Mouse (Mus musculus) embryo, embryonic 10.5 days (tissue): ENCODE data around the gene Nploc4.
A peak's percentile ranks its signal among the peaks of the same experiment; 100 is the strongest.
"Not testable (repeated sequence)": the region's sequence is repeated elsewhere in the genome, so short reads cannot be mapped to it uniquely, and the experiment has no call there.

Experiments used
- DNase-seq: peaks from one replicate; pipeline ENCODE4 v3.0.0-alpha.2; 2015; ENCODE audit warnings: low spot score

Gene Nploc4

DNA sequence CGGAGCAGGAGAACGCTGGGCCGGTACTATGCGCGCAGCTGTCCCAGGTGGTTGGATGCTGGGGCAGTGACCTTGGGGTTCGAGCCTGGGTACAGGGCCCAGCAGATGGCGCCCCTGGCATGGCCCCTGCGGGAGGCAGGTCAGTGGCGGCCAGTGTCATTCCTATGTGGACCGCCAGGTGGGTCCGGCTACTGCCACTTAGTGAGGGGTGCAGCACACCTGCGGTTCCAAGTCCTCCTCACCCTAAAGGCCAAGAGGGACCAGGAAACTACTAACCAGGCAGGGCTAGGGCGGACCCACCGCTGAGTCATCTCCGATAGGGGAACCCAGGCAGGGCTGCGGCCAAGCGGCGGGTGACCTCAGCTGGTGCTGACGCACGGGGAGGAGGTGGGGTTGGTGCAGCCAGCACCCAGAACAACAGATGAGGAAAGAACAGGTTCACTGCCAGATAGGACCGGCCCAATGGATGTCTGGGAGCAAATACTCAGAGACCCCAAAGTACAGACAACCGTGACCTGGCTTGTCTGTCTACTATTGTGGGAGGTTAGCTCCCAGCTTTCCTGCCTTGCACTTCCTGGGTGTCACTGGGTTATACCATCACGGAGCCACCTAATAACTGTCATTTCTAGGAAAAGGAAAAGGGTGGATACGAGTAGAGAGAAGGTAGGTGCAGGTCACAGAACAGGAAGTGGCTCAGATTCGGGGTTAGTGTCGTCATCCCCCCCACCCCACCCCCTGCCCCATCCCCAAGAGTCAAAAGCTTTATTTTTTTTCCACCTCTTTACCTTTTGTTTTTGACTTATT lies 83.8 kb downstream of the Nploc4 start:
- DNase-seq, result peak; percentile 73

GRCm38 (mm10) chr11:120352571-120353290 lies 84.8 kb downstream of the Nploc4 start:
- no peak for DNase-seq

DNA sequence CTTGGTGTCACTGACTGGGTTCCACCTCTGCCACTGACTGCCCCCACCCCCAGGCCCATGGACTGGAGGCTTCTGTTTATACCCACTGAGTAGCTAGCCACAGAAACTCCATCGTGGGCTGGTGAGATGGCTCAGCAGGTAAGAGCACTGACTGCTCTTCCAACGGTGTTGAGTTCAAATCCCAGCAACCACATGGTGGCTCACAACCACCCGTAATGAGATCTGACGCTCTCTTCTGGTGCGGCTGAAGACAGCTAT lies 85.5 kb downstream of the Nploc4 start:
- not testable (repeated sequence) for DNase-seq

DNA sequence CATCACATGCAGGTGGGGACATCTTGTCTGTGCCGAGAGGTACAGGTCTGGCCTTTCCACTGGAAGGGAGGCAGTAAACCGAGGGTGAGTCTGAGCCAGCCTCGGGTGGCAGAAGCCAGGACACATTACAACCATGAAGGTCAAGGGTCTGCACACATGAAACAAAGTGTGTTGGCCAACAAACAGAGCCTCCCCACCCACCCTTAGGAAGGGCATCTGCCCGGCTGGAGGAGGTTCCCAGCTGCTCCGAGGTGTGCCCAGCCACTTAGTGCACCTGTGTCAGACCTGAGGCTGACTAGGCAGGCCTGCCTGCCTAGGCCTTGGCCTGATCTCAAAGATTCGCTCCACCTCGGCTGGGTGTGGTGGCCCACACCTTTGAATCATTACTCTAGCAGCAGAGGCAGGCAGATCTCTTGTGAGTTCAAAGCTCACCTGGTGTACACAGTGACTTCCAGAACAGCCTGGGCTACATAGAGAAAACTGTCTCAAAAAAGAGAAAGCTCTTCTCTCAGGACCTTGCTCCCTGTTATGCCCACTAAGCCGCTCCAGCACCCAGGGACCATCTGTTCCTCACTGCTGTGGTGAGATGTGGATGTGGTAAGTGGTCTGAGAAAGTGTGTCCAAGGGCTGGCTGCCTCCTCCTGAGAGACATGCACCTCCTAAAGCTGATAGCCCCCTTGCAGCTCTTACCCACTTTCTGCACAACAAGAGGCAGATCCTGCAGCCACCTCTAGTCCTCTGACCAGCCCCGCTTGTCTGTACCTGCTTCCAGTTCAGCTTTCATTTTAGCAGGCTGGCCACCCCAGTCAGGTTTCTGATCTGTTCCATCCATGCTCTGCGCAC lies 86.0 kb downstream of the Nploc4 start:
- no peak for DNase-seq

DNA sequence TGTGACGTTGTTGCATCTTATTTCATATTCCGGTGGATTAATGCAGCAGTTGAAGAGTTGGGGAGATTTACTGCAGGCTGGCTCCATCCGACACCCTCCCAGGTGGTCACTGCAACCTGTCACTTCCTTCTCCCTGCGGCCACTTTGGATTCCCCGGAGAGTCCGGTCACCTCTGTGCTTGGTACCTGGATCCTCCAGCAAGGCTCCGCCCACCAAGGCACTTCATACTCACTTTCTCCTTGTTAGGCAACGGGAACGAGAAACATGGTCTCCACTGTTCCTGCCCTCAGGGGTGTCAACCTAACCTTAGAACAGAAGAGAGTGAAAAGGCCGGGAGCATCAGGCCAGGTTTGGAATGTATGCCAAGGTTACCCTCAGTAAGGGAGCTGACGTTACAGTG lies 86.8 kb downstream of the Nploc4 start:
- peak; percentile 55 for DNase-seq

GRCm38 (mm10) chr11:120349986-120350702 lies 87.4 kb downstream of the Nploc4 start:
- DNase-seq, result peak; percentile 96

DNA sequence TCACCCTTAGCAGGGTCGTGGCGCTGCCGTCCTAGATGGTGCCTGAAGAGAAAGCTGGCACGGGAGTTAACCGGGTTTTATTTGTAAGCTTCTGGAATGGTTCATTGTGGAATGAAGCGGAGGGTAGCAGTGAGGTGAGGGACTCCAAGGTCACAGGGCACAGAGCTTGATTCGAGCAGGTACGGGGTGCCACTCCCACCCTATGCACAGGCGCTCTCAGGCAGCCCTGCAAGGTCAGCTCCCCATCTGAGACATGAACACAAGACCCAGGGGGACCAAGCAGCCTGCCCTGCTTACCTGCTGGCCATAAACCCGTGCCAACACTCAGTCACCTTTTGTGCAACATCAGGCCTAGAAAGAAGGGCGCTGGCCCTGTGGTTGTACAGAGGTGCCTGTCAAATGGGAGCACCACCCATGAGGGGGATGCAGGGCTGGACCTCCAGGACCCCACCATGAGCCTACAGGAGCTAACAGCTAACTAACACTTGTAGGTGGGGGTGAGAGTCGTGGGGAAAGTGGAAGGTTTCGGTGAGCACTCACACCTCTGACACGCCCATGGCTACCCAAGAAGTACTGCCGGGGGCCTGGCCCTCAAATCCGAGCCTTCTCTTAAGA lies 88.0 kb downstream of the Nploc4 start:
- DNase-seq, result no peak

DNA sequence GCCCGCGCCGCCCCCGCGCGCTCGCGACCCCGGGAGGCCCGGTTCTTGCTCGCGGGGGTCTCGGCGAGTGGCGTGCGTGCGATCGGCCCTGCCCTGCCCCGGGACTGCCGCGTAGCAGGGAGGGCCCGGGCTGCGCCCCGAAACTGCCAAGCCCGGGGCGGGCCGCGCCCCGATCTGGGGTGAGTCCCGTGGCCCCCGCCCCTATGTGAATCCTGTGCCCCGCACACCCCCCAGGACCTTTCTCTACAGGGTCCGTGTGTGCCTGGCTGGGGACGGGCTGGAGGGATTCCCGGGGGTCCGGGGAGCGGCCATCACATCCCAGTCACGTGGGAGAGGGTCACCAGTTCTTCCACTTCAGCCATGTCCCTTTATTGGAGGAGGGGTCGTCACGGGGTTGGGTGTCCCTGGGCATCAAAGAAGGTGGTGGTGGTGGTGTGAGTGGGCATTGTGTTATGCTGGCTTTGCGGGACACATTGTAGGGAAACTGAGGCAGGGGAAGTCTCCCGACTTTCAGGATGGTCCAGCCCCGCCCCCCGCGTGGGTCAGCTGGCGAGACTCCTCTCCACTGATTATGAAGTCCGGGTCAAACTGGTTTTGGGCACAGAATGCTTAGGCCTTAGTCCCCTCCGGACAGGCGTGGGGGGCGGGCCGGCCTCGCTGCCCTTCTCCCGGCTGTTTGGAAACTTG lies 88.7 kb downstream of the Nploc4 start:
- peak; percentile 86 for DNase-seq

- DNase-seq, result peak; percentile 93
Observed at GRCm38 (mm10) chr11:120347791-120348683, 89.5 kb downstream of the Nploc4 start, which contains the start of gene Actg1. TSS of gene Actg1 (minus strand) at chr11:120348542.

- no peak for DNase-seq
Observed at GRCm38 (mm10) chr11:120347301-120347700, 90.2 kb downstream of the Nploc4 start.

DNA sequence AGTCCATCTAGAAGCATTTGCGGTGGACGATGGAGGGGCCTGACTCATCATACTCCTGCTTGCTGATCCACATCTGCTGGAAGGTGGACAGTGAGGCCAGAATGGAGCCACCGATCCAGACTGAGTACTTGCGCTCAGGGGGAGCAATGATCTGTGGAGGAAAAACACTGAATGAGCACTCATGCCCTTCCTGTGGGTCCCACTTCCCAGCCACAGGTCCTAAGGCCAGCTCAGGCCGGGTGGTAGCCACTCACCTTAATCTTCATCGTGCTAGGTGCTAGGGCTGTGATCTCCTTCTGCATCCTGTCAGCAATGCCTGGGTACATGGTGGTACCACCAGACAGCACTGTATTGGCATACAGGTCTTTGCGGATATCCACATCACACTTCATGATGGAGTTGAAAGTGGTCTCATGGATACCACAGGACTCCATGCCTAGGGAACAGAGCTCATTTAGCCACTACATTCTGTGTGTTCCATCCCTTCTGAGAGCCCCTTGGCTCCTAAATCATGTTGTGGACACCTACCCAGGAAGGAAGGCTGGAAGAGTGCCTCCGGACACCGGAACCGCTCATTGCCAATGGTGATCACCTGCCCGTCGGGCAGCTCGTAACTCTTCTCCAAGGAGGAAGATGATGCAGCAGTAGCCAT lies 91.0 kb downstream of the Nploc4 start:
- DNase-seq, result not testable (repeated sequence)

DNA sequence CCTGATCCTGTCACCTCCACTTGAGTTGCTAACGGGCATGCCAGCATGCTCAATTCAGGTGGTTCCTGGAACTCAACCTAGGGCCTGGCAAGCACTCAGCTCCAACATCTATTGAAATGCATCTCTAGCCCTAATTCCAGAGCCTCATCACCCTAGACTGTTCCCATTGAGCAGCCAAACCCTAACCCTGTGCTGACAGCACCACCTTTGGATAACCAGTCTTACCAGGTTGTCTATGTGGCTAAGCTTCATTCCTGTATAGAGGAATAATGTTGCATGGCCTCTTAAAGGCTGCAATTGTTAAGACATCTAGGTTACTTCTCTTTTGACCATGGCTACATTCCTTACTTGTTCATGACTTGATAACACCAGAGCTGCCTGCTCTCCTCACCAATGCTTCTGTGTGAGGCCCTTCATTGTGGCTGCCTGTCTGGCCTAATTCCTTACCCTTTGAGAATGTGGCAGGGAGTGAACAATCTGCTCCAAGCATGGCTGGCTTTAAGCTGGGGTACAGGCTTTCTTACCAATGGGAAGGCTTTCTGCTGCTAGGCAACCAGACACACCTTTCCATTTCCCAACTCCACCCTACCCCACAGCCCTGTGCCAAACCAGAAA lies 92.3 kb downstream of the Nploc4 start:
- DNase-seq, result peak; percentile 70

DNA sequence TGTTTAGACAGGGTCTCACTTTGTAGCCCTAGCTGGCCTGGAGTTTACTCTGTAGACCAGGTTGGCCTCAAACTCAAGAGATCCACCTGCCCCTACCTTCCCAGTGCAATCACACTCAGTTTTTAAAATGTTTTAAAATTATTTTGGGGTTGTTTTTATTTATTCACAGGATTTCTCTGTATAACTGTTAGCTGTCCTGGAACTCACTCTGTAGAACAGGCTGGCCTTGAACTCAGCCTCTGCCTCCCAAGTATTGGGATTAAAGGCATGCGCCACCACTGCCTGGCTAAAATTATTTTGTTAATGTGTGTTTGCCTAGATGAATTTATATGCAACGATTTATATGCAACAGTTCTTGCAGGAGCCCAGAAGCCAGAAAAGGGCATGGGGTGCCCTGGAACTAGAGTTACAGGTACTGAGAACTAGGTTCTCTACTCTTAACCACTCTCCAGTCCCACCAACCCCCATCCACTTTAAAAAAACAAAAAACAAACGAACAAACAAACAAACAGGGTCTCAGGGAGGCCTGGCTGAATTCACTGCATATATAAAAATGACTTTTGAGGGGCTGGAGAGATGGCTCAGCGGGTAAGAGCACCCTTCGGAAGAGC lies 93.1 kb downstream of the Nploc4 start:
- peak; percentile 61 for DNase-seq

DNA sequence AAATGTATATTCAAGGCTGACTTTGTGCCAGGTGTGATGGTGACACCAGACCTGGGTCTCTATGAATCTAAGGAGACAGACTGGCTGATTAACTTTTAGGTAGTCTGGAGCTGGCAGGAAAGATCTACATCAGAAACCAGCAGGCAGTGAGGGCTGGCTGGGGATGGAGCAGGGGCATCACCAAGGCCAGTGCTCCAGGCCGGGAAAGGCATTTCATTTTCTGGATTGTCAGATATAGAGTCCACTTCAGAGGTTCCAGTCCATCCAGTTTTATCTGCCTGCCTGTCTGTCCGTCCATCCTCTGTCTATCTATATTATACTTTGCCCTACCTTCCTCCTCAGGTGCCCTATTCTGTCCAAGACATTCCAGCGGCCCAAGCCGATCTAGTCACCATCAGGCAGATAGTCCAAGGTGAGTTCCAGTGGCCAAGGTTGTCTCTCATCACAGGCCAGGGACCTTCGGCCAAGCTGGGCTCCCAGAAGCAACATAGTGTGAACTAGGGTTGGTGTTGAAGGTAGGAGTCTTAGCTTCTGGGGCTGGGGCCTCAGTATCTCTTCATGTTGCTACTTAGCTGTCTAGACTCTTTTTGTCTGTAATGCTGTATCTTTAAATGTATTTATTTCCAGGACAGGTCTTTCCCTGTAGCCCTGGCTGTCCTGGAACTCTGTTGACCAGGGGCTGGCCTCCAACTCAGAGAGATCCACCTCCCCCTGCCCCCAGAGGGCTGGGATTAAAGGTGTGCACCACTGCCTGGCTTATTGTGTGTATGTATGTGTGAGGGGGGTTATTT lies 93.8 kb downstream of the Nploc4 start:
- DNase-seq, result peak; percentile 55

DNA sequence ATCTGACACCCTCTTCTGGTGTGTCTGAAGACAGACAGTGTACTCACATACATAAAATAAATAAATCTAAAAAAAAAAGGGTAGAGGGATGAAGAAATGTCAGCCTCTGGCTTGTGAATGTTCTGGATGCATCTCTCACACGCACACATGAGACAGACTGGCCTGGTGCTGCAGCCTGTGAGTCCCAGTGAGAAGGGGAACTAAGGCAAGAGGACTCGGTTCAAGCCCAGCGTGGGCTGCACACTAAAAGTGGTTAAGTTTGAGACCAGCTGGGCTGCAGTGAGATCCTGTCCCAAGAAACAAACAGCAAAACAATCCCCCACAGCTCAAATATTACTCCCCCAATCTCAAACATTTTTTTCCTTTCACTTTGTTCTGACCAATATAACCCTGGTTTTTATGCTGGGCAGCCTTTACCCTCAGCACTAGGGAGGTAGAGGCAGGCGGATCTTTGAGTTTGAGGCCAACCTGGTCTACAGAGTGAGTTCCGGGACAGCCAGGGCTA lies 94.8 kb downstream of the Nploc4 start:
- no peak for DNase-seq

DNA sequence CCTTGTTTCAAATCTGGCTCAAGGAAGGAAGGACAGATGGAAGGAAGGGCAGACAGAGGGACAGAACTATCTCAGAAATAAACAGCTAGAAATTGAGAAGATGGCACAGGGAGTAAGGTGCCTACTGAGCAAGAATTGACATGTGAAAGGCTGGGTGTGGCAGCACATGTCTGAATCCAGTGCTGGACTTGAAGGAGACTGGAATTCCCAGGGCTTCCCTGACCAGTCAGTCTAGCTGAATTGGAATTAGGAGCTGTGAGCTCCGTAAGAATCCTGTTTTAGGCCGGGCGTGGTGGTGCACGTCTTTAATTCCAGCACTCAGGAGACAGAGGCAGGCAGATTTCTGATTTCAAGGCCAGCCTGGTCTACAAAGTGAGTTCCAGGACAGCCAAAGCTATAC lies 95.8 kb downstream of the Nploc4 start:
- no peak for DNase-seq

DNA sequence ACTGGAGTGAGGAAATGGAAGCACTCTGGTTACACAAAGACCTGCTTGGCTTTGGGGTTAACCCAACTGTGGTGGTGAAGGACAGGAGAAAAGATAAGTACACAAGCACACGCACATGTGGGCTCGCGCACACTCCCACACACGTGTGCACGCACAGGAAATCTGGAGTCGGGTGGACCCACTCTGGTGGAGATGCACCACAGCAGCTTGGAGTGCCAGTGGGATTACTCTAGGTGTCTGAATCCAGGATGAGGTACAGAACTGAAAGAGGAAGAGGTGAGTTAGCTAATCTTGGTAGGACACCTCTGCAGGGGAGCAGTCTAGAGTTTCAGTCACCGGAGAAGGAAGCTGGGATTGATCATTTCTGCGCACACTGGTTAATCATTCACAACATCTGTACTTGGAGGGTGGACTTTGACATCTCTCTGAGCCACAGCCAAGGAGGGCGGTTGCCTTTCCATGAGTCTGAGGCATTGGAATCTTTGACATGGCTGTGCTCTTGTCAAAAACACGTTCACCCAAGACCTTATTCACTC lies 97.5 kb downstream of the Nploc4 start:
- no peak for DNase-seq
